Mouse (Mus musculus): ENCODE data around the gene Greb1.
"Not testable (repeated sequence)": the region's sequence is repeated elsewhere in the genome, so short reads cannot be mapped to it uniquely, and the experiment has no call there.

The Greb1 gene

GRCm38 (mm10) chr12:16695252-16695651, 105.4 kb downstream of the Greb1 start:
- not testable (repeated sequence) for DNase-seq (ENCODE audit: low read depth, low spot score)

- no peak for DNase-seq (ENCODE audit: low read depth, low spot score)
Observed at GRCm38 (mm10) chr12:16694783-16695182, 105.9 kb downstream of the Greb1 start.

- no peak for DNase-seq (ENCODE audit: low read depth, low spot score)
Observed at GRCm38 (mm10) chr12:16690631-16691030, 110.1 kb downstream of the Greb1 start.

DNA sequence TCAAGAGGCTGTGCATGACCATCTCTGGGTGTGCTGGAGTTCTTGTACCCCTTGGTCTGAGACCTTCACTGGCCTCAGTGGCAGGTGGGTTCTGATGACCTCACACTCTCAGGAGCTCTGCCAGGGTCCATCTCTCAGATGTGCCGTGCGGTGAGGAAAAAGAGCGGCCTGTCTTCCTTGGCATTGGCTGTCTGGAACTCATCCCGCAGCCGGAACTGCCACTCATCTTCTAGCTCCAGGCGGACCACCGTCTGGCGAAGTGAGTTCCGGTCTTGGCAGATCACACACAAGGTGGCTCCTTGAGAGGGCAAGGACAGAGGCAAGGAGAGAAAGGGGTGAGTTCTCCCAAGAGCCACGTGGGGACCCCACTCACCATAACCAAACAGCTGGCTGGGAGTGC, 128.4 kb downstream of the Greb1 start:
- no peak for DNase-seq (ENCODE audit: low read depth, low spot score)

DNA sequence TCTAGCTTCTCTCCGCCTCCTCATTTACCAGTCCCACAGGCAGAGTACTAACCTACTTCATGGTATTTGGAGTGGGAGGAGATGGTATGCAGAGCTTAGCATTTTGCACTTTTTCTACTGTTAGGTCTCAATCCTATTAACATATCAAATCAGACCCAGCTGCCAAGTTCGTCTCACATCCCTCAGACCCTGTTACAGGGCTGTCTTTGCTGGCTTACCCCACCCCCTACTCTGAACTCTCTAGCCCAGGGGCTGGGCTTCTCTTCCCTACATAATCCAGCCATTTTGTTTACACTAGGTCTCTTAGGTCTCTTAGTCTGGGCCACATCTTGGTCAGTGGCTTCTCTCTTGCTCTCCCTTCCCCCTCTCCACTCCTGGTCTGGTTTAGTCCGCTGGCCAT, 131.5 kb downstream of the Greb1 start:
- DNase-seq (ENCODE audit: low read depth, low spot score) = no peak

GRCm38 (mm10) chr12:16665022-16665421, 135.7 kb downstream of the Greb1 start:
- no peak for DNase-seq (ENCODE audit: low read depth, low spot score)

GRCm38 (mm10) chr12:16662955-16663585, 137.6 kb downstream of the Greb1 start:
- DNase-seq (ENCODE audit: low read depth, low spot score) = no peak

DNA sequence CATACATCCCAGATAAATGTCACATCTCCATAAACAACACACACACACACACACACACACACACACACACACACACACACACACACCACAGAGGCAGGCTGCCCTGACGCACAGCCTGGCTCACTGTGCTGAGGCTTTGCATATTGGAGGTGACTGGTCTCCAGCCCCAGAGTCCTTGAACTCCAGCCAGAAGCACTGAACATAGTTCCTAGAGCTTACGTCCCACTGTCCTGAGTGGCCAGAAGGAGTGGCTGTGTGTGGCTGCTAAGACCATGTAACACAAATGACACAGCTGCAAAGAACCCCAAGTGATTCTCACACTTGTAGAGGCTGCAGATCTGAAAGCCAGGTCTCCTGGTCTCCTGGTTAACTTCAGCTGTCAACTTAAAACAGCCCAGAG, 138.8 kb downstream of the Greb1 start:
- DNase-seq (ENCODE audit: low read depth, low spot score) = no peak

- DNase-seq (ENCODE audit: low read depth, low spot score) = no peak
Observed at GRCm38 (mm10) chr12:16661459-16661858, 139.2 kb downstream of the Greb1 start.

- DNase-seq (ENCODE audit: low read depth, low spot score) = no peak
Observed at GRCm38 (mm10) chr12:16656906-16657875, 143.5 kb downstream of the Greb1 start.

DNA sequence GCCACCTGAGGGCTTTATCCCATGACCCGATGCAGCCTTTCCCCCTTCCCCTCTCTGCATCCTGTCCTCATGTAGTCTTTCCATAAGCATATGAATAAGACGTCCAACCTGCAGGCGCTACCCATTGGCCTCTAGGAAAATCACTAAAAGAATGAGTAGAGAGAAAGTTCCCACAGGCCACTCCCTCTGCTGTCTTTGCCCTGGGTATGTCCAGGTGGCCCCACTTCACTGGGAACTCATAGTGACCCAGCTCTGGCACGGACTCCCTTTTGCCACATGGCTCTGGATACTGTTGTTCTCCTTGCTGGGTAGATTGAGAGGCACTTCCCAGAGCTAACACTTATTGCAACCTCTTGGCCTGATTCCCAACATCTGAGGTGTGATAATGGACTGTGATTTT, 145.1 kb downstream of the Greb1 start:
- DNase-seq (ENCODE audit: low read depth, low spot score) = no peak

- DNase-seq (ENCODE audit: low read depth, low spot score) = no peak
Observed at GRCm38 (mm10) chr12:16653332-16654093, 147.2 kb downstream of the Greb1 start, which contains the start of gene Ntsr2. Ntsr2 (plus strand) TSS chr12:16653382.

- DNase-seq (ENCODE audit: low read depth, low spot score) = no peak
Observed at GRCm38 (mm10) chr12:16649819-16650218, 150.9 kb downstream of the Greb1 start.

DNA sequence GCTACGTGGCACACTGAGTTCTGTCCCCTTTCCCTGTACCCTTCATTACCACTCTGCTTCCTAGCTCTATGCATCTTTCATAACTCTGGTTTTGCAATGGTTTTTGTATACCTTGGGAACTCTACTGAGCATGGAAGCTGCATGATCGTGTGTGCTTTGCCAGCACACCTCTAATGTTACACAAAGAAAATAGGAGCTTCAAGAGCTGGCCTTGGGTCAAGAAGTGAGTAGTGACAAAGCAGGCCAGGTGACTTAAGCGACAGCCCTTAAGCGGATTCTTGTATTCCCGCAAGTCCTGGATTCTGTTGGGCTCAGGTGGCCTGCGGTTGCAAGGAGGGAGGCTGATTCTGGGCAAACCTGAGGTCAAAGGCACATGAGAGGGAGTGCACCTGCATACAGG, 152.4 kb downstream of the Greb1 start:
- no peak for DNase-seq (ENCODE audit: low read depth, low spot score)

GRCm38 (mm10) chr12:16646780-16647409, 153.8 kb downstream of the Greb1 start:
- DNase-seq (ENCODE audit: low read depth, low spot score) = no peak

DNA sequence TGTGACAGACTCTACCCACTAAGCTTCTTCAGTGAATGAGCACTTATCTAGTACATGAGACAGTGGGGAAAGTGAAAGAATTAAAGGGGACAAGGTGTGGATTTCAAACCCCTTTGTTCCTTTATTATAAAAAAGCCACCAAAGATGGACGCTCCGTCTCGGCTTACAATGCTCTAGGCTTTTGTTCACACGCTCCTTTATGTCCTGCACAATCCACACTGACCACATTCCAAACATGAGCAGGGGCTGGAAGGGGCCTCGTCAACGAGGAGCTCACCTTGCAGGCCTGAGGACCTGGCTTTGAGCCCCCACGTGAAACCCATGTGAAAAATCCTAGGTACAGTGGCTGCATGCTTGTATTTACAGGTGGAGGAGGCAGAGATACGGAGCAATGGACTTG, 156.0 kb downstream of the Greb1 start:
- DNase-seq (ENCODE audit: low read depth, low spot score) = no peak

- DNase-seq (ENCODE audit: low read depth, low spot score) = no peak
Observed at GRCm38 (mm10) chr12:16643508-16644345, 157.0 kb downstream of the Greb1 start.

- DNase-seq (ENCODE audit: low read depth, low spot score) = no peak
Observed at GRCm38 (mm10) chr12:16642000-16642399, 158.7 kb downstream of the Greb1 start.

- DNase-seq (ENCODE audit: low read depth, low spot score) = no peak
Observed at GRCm38 (mm10) chr12:16640075-16640474, 160.6 kb downstream of the Greb1 start.

DNA sequence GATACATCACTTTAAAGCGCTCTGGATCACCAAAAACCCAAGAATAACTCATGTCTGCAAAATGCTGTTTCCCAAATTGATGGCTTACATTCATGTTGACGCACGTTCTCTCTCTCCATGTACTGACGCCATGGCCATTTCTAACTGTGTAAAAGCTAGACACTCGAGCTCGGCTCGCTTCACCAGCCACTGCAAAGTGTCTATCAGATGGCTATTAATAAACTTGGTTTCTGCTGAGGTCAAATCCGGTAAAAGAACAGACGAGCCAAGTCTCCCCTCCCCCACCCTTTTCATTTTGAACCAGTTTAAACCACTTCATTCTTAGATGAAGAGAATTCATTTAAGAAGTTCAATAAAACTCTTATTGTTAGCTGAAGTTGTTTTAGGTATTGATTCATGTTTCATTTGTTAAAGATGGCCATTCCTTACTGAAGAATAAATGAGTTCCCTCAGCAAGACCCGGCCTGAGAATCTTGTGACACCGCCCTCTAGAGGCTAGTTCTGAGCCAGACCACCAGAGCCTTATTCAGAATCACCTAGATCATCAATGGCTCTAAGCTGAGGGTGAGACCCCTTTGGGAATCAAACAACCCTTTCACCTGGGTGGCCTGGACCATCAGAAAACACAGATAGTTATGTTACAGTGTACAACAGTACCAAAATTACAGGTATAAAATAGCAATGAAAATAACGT, 161.5 kb downstream of the Greb1 start:
- no peak for DNase-seq (ENCODE audit: low read depth, low spot score)

All from telencephalon, adult 2 months (tissue).